Mouse (Mus musculus): ENCODE measurements around the gene Amotl1.

DNA sequence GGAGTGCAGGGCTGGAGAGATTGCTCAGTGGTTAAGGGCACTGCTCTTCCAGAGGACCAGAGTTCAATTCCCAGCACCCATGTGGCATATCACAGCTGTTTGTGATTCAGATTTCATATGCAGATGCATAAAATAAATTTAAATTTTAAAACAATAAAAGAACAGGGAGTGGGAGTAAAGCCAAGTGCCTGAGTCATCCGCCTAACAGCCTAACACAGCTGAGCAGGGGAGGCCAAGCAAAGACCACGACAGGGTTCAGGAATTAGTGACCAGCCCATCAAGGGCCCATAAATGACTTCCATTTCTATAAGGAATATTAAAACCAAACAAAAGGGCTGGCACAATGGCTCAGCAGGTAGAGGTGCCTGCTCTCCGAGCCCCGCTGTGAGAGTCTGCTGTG lies 84.3 kb downstream of the Amotl1 start:
- TF ChIP-seq CTCF (conservative IDR thresholded peaks at IDR 0.05; ENCODE audit: insufficient read depth, insufficient read length, low read depth, low read length), result no peak
- no peak for TF ChIP-seq POLR2A (IDR thresholded peaks at IDR 0.05; ENCODE audit: low read depth, low read length)

Measured in kidney, adult 2 months (tissue).